Mouse (Mus musculus) erythroblast, embryonic 14.5 days (primary cell): ENCODE data around the gene Vti1a.

Experiments used
- GATA1 ChIP-seq: IDR thresholded peaks from 2 replicates; pipeline ENCODE4 v1.6.1; 2012; ENCODE audit warnings: low read length, inconsistent platforms, mixed read lengths
- TAL1 ChIP-seq: IDR thresholded peaks from 3 replicates; pipeline ENCODE4 v1.6.1; 2012; ENCODE audit warnings: low read length, inconsistent platforms, mixed read lengths

DNA sequence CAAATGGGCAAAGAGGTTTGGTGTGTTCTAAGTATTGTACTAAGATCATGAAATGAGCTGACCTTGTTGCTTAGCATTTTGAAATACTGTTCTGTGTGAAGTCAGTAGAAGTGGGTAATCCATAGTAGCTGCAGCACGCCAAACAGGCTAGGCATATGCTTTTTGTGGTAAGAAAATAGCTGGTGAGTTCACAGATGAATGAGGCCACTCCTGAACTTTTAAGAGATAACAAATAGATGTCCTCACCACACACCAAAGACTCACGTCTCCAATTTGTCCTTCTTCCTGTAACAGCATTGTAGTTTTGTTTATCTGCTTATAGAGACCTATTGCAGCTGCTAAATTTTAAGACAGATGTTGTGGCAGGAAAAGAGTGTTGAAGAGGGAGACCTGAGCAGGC is 62.8 kb downstream of the Vti1a start:
- no peak for TF ChIP-seq GATA1
- no peak for TF ChIP-seq TAL1
